9 mouse cellular contexts compared by ENCODE assay signal in the genomic region with DNA sequence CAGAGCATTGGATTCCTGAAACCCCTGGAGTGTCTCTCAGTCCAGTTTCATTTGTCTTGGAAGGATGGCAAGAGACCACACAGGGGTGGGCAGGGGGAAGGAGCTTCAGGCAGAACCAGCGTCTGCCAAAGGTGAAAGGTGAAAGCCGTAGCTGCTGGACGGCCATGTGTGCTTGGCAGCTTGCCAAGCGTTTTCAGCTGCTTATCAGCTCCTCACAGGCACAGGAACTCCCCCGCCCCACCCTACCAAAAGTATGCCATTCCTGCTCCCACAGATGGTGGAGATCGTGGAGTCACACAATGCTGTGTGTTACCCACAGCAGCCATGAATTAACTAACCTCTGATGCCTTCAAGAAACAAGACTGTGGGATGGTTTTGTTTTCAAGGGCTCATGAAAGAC.
DNase-seq lines count a peak whose midpoint lies in the region; ATAC-seq and TF ChIP-seq lines count a peak whose summit lies in the region.
"Had no signal": no experiment of that assay in that cellular context is flagged by ENCODE, and none has a peak within 500 bp of the region (broad histone marks: within the 10 kb centered on the region; RNA-seq: fewer than 3 reads in every experiment).

No protein-coding gene starts in this region.

- no peak overlapping the region for H3K27ac ChIP-seq in forebrain, embryonic 14.5 days (ENCODE audit: low read depth, low read length)
- H3K27ac ChIP-seq in forebrain, embryonic 16.5 days (ENCODE audit: low read length), result no peak overlapping the region
- H3K27ac ChIP-seq in brown adipose tissue, adult 24 weeks (replicated peaks; ENCODE audit: low read depth, low read length), result peak overlapping the region; percentile 36; the same call in 1 of the 2 replicates
- H3K27ac ChIP-seq in heart, postnatal 0 days (ENCODE audit: low read depth), result no peak overlapping the region
- H3K27ac ChIP-seq in lung, embryonic 15.5 days, result no peak overlapping the region
- H3K27ac ChIP-seq: hindbrain, embryonic 15.5 days had no signal

- H3K4me1 ChIP-seq in forebrain, embryonic 14.5 days (ENCODE audit: control insufficient read depth, insufficient read depth, low read length), result 0 out of 2 replicates have a peak, but pooled peaks cover 4% of the 10 kb centered on the region
- peaks cover 4% of the 10 kb centered on the region for H3K4me1 ChIP-seq in forebrain, embryonic 16.5 days (replicated peaks; ENCODE audit: control insufficient read depth, insufficient read depth, low read length)
- peaks cover 10% of the 10 kb centered on the region; the same call in 1 of the 2 replicates for H3K4me1 ChIP-seq in brown adipose tissue, adult 24 weeks (ENCODE audit: control insufficient read depth, insufficient read depth, insufficient read length, low read length)
- peaks cover 10% of the 10 kb centered on the region; the same call in 1 of the 2 replicates for H3K4me1 ChIP-seq in heart, postnatal 0 days (ENCODE audit: control insufficient read depth, insufficient read depth)
- peaks cover 10% of the 10 kb centered on the region; the same call in 1 of the 2 replicates for H3K4me1 ChIP-seq in lung, embryonic 15.5 days

- 44% methylated on average over 6 of the region's 6 CpGs for WGBS in forebrain, embryonic 14.5 days
- WGBS in forebrain, embryonic 16.5 days, result 26% methylated on average over 6 of the region's 6 CpGs
- 3% methylated on average over 6 of the region's 6 CpGs for WGBS in heart, postnatal 0 days
- 2% methylated on average over 6 of the region's 6 CpGs for WGBS in lung, embryonic 15.5 days

- H3K36me3 ChIP-seq in forebrain, embryonic 14.5 days (ENCODE audit: control insufficient read depth, insufficient read depth, low read length), result no peaks in the 10 kb centered on the region
- H3K36me3 ChIP-seq in forebrain, embryonic 16.5 days (ENCODE audit: control insufficient read depth, insufficient read depth), result no peaks in the 10 kb centered on the region
- H3K36me3 ChIP-seq in heart, postnatal 0 days (replicated peaks; ENCODE audit: control insufficient read depth, insufficient read depth, low read length), result no peaks in the 10 kb centered on the region
- H3K36me3 ChIP-seq in lung, embryonic 15.5 days, result no peaks in the 10 kb centered on the region

- ATAC-seq in forebrain, embryonic 14.5 days, result no peak
- no peak for ATAC-seq in forebrain, embryonic 16.5 days
- ATAC-seq in heart, postnatal 0 days (ENCODE audit: insufficient read depth, low read depth), result peak; percentile 66
- ATAC-seq in lung, embryonic 15.5 days (ENCODE audit: borderline replicate concordance, extremely low read depth, low FRiP score, low TSS enrichment), result peak; percentile 47; the same call in 1 of the 2 replicates

- no peak for TF ChIP-seq CTCF in heart, postnatal 0 days (IDR thresholded peaks at IDR 0.05; ENCODE audit: low read depth)

- no peak overlapping the region for H3K9ac ChIP-seq in forebrain, embryonic 14.5 days (ENCODE audit: low read length)
- no peak overlapping the region for H3K9ac ChIP-seq in forebrain, embryonic 16.5 days (replicated peaks; ENCODE audit: low read depth, low read length)
- H3K9ac ChIP-seq in heart, postnatal 0 days (replicated peaks; ENCODE audit: low read depth, low read length), result no peak overlapping the region
- no peak overlapping the region for H3K9ac ChIP-seq in lung, embryonic 15.5 days
- H3K9ac ChIP-seq: hindbrain, embryonic 15.5 days had no signal

- DNase-seq in forebrain, embryonic 14.5 days (ENCODE audit: low spot score), result peak; percentile 19
- peak; percentile 46 for DNase-seq in heart, postnatal 0 days (ENCODE audit: low spot score)
- no peak for DNase-seq in layer of hippocampus, postnatal 10 days (ENCODE audit: low spot score in 2 of 2)
- DNase-seq in left cerebral cortex, adult 8-10 months (ENCODE audit: low spot score in 2 of 2), result no peak
- no peak for DNase-seq in frontal cortex, adult 2 months (ENCODE audit: extremely low spot score in 1 of 2, low spot score in 1 of 2)

- no peaks in the 10 kb centered on the region for H3K9me3 ChIP-seq in forebrain, embryonic 14.5 days (replicated peaks; ENCODE audit: control insufficient read depth, low read length)
- no peaks in the 10 kb centered on the region for H3K9me3 ChIP-seq in forebrain, embryonic 16.5 days (ENCODE audit: control insufficient read depth, low read length)
- no peaks in the 10 kb centered on the region for H3K9me3 ChIP-seq in heart, postnatal 0 days (replicated peaks; ENCODE audit: control insufficient read depth, low read length)
- H3K9me3 ChIP-seq in lung, embryonic 15.5 days, result no peaks in the 10 kb centered on the region
- H3K9me3 ChIP-seq: hindbrain, embryonic 15.5 days had no signal

- H3K4me3 ChIP-seq in forebrain, embryonic 14.5 days (ENCODE audit: low read depth, low read length), result no peak overlapping the region
- H3K4me3 ChIP-seq in forebrain, embryonic 16.5 days (replicated peaks; ENCODE audit: low read length), result no peak overlapping the region
- H3K4me3 ChIP-seq in brown adipose tissue, adult 24 weeks (ENCODE audit: insufficient read depth, low read depth, low read length), result no peak overlapping the region
- no peak overlapping the region for H3K4me3 ChIP-seq in heart, postnatal 0 days (ENCODE audit: low read depth, low read length)
- no peak overlapping the region for H3K4me3 ChIP-seq in lung, embryonic 15.5 days
- H3K4me3 ChIP-seq: hindbrain, embryonic 15.5 days had no signal

- TF ChIP-seq EP300 in heart, postnatal 0 days (IDR thresholded peaks at IDR 0.05; ENCODE audit: low read depth), result no peak

- H3K4me2 ChIP-seq in forebrain, embryonic 14.5 days (ENCODE audit: low read length), result no peak overlapping the region
- H3K4me2 ChIP-seq in forebrain, embryonic 16.5 days (ENCODE audit: low read length), result no peak overlapping the region
- no peak overlapping the region for H3K4me2 ChIP-seq in heart, postnatal 0 days (ENCODE audit: low read depth, low read length)
- no peak overlapping the region for H3K4me2 ChIP-seq in lung, embryonic 15.5 days
- H3K4me2 ChIP-seq: hindbrain, embryonic 15.5 days had no signal

- no peaks in the 10 kb centered on the region for H3K27me3 ChIP-seq in forebrain, embryonic 14.5 days (replicated peaks; ENCODE audit: control insufficient read depth, insufficient read depth, low read length)
- no peaks in the 10 kb centered on the region for H3K27me3 ChIP-seq in forebrain, embryonic 16.5 days (replicated peaks; ENCODE audit: control insufficient read depth, insufficient read depth, low read length)
- no peaks in the 10 kb centered on the region for H3K27me3 ChIP-seq in heart, postnatal 0 days (ENCODE audit: control insufficient read depth, insufficient read depth, low read length)
- H3K27me3 ChIP-seq in lung, embryonic 15.5 days, result no peaks in the 10 kb centered on the region
- H3K27me3 ChIP-seq: hindbrain, embryonic 15.5 days had no signal

Comparison
In these comparisons a context has a peak if more than half of its experiments do, and no peak if none do; other contexts are left out.
1. ATAC-seq: peak in heart, postnatal 0 days (single experiment) and lung, embryonic 15.5 days (single experiment); none in forebrain, embryonic 14.5 days (single experiment) and forebrain, embryonic 16.5 days (single experiment).
2. DNase-seq: peak in forebrain, embryonic 14.5 days (single experiment) and heart, postnatal 0 days (single experiment); none in layer of hippocampus, postnatal 10 days (0 of 2), left cerebral cortex, adult 8-10 months (0 of 2) and frontal cortex, adult 2 months (0 of 2).